Mouse (Mus musculus) thymus, postnatal 36 days (tissue): Measurements from ENCODE around the gene Inip.

Source experiments
- DNase-seq, 2 experiments: peaks; one replicate each; pipeline ENCODE4 v3.0.0; 2022; ENCODE audit warnings: mixed read lengths in 2 of 2

Inip gene

DNA sequence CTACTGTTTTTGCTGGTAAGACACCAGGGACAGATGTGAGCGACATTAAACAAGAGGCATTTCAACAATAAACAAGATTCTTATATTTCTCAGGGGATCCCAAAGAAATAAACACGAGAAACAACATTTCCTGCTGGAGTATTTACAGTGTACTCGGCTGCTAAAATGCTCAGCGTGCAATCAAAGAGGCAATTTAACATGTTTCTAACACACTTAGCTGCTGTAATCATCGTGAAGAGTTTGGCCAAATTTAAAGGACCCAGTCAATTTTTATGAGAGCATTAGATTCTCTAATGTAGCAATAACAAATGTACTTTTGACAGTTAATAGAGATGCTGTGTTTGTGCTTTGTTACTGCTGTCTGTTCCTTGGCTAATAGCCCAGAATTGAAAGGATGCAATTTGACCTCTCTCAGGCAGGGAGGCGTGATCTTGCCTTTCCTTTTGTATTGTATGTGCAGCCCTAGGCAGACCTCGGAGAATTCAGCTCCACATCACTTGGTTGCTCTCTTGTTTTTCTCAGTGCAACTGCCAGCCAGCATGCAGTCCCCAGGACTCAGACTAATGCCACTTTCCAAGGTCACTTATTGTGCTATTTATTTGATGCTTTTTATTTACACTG is 35.9 kb downstream of the Inip start:
- no peak for DNase-seq

DNA sequence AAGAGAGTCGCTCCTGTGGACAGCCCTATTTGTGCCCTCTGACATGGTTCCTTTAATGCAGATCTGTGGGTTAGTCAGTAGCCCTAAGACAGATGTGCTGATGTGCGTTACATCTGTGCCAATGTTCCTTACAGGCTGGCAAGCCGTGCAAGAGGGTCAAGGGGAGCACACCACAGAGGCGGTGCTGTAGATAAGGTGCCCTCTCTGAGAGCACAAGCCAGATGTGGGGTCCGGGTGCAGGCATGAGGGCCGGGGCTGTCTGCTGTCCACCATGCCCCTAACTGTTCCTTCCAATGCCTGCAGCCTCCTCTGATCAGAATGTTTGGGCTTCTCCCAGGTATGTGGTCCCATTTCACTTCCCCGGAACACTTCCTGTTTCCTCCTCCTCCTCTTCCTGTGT is 36.4 kb downstream of the Inip start:
- DNase-seq = no peak

DNA sequence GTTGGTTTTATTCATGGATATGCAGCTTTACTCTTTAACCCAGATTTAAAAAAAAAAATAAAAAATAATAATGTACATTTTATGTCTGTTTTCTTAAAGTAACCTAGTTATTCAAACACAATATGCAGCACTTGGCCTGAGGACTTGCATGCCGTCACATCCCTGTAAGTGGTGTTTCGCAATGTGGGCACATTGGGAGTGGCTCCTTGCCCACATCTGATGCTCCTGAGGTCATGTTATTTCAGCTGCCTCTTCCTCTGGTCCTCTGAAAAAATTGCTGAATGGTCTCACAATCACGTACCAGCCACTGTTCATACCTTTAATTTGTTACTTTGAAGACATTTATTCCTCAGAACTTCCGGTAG is 40.0 kb downstream of the Inip start:
- DNase-seq = no peak

DNA sequence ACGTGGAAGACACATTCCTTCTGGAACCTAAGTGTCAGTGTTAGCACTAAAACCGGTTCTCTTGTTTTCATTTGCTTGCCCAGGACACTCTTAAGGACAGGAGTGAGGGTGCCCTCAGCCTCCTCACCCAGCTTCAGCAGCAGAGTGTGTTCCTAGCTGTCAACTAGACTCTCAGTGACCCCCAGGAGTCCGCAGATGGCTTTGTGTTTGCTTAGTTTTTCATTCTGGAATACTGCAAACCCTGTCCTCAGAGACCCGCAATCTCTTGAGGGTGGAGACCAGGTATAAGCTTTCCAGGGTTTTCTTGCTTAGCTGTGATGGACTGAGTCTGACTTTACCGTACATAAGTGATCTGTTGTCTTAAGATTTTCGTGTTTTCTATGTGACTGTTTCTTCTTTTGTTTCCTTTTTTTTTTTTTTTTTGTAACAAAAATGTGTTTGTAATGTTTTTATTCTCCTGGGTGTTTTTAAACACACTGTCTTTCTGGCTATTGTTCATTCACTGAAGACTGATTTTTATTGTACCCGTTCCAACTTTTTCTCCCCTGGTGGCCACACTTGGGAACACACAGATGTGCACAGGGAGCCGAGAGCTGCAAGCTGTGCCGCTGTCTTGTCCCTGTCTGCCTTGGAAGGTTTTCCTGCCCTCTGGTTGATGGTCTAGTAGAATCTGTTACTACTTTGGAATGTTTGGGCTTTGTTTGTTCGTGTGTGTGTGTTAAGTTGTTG is 40.6 kb downstream of the Inip start:
- no peak for DNase-seq

DNA sequence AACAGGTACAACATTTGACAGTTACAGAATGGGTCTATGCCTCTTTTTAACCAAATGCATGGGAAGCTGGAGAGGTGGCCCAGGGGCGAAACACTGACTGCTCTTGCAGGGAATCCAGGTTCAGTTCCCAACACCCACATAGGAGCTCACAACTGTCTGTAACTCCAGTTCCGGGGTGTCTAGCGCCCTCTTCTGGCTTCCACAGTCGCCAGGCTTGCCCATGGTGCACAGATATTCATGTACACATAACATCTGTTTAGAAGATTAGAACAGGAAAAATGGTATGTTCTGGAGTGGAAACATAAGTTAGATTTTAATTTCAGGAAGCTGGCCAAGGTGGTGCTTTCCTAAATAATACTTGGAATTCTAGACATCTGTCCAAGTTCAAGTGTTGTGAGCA is 41.4 kb downstream of the Inip start:
- no peak for DNase-seq

DNA sequence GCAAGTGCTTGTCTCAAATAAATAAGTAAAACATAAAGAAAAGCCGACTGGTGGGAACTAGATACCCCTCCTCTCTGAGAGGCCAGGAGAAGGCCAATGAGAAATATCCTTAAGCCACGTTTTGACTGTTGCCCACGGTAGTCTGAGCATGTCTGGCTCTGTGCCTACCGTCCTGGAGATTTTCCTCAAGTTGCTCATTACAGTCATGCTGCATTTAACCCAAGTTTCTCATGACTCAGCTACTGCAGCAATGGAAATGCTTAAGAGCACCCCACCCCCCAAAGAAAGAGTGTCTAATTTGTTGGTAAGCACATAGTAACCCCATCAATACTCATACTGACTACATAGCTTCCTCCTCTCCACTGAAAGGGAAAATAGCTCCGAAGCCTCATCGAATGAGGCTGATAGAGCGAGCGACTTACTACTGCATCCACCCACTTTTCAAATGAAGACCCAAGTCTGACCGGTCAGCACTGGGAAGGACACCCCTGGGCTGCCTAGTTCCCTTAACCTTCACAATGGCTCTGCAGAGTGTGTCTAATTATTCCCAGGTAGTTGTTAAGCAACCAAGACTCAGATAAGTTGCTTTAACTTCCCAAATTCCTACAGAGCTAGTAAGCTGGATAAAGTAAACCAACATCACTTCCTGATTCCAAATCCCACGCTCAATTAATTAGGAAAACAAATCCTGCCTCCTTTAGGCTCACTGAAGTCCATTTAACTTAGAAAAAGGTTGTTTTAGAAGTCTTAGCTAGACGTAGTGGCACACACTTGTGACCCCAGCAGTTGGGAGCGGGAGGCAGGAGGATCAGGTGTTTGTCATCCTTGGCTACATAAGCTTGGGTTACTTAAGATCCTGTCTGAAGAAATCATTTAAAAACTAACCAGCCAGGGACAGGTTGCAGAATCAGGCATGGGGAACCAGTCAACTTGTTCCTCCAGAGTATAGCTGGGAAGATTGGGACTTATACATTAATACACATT is 43.6 kb downstream of the Inip start:
- no peak for DNase-seq

DNA sequence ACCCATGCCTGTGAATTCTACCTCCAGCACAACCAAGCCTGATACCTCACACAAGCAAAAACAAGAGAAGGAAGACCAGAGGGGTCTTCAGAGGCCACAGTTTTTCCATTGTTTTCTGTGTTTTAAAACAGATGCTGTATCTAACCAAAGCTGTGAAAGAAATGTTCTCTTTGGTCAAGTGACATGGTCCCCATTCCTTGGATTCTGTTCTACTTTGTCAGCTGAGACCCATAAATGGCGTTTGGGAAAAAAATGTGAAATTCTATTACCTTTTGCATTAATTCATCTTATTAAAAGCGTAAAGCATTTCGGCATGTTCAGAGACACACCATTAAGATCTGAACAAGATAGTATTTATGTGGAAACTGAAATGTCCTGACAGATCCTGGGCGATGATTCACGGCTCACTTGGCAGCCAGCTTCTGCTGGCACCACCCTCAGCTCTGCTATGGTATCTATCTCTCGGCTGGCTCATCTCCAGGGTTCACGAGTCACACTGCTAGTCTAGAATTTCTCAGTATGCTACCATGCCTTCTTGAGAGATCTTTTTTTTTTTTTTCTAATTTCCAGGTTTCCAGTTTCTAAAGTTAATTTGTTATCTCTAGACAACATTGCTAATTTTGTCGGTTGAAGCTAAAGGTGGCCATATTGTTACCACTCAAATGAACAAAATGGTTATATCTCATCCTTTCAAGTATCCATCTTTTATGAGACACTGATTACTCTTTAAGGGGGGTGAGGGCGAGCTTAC is 44.9 kb downstream of the Inip start:
- no peak for DNase-seq

DNA sequence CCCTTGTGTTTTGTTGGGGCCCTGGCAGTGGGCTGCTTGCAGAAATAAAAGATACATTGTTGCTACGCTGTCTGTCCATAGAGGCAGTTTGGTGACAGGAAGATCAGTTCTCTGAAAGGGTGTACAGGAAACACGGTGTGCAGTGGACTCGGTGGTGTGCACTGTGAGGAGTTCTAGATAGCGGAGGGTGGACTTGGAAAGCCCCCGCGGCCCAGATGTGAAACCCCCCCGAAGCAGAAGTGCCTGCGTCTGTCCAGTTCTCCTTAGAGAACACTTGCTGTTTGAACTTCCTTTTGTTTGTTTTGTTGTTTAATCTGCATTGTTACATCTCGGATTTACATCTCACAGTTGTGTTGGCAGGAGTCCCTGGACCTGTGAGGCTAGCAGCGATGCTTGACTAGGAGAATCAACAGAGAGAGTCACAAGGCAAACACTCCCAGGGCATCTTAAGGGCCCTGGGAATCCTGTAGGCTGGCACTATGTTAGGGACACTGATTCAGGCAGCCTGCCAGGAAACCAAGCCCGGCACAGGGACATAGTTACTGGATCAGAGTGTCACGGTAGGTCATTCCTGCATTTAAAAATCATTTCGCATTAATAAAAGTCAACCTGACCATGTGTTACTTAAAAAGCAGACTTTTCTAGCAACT is 47.8 kb downstream of the Inip start:
- DNase-seq = no peak

DNA sequence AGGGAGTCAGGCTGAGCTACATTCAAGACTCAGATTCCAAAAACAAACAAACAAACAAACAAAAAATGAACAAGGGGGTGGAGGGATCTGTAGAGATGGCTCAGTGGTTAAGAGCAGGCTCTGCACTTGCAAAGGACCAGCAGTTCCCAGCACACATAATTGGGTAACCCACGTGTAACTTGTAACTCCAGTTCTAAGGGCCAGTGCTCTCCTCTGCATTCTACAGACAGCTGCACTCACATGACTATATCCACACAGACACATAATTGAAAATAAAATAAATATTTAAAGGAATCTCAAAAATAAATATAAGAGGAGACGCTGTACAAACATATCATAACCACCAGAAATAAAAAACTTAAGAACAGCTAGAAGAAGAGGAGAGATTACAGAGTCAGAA is 61.5 kb downstream of the Inip start:
- DNase-seq = no peak

DNA sequence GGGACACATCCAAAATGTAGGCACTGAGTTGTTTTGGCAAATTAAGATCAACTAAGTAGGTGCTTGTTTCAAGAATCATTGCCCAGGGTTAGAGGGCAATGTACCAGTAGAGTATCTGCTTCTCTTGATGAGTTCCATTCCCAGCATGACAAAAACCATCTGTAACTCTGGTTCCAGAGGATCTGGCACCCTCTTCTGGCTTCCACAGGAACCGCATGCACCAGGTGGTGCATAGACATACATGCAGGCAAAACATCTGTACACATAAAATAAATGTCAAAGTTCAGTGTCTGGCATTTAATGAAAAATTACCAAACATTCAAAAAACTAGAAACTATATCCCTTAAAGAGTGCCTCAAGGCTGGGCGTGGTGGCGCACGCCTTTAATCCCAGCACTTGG is 62.1 kb downstream of the Inip start:
- DNase-seq = peak in 1 of 2 experiments; percentile 22

DNA sequence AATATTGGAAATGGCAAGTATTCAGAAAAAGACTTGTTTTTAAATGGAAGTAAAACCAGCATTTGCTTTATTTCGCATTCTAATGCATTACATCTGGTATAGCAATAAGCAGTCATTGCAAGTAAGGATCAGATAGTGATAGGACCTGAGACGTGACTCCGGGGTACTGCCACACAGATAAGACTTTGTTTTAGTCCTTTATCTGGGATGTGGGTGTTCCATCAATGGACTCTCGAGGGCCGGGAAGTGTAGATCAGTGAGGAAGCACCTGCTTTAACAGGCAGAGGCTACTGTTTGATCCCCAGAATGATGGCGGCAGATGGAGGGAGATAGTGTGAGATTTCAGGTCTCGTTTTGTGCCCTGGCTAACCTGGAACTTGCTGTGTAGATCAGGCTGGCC is 69.8 kb downstream of the Inip start:
- no peak for DNase-seq

DNA sequence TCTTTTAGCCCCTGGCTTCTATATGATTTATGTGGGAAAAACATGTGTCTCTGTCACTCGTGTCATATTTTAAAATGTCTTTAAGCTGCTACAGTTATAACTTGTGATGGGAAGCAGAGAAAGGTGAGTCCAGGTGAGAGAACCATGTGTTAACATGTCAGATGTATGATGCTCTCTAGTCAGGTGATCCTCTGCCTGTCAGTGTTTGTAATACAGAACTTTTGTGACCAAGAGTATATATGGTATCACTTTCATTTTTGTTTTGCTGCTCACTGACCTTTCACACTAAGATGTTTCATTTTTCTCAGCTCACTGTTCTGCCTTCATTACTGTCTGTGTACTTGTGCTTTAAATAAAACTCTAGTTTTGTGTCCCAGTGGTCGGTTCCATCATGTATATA is 72.5 kb downstream of the Inip start:
- no peak for DNase-seq

DNA sequence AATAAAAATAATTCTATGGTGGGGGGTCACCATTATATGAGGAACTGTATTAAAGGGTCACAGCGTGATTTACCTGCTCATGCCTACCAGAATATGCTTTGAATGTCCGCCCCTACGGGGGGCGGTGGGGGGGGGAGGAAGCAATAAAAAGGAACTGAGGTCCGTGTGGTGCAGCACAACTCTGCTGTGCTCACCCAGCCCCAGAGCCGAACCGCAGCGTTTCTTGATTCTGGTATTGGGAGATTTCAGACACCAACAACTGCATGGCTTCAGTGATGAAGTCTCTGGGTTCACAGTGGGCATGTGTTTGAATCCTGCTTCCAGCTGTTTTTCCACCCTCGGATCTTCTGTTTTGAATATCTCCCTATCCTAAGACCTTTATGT is 73.5 kb downstream of the Inip start:
- DNase-seq = no peak

DNA sequence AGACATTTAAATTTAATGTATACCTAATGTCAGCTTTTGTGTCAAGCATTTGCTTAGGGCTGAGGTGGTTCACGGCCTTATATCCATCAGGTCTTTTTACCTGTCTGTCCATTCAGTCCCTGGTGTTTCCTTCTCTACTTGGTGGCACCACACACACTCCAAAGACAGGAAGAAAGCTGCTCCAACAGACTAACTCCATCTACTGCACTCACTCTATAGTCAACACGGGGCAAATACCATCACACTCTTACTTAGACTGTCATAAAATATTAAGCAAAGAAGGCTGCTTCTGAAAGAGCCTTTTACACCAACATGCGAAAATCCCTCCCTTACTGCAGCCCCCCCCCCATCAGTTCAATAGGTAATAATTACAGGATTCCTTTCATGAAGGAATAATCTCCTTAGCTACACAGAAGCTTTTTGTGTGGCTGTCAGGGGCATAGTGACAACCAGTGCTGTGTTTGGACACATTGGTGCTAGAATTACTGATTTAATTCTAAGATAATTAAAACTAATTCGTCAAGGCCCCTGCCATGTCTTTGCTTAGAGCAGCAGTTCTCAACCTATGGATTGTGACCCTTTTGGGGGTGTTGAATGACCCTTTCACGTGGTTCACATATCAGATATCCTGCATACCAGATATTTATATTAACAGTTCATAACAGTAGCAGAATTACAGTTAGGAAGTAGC is 74.1 kb downstream of the Inip start:
- DNase-seq = no peak

DNA sequence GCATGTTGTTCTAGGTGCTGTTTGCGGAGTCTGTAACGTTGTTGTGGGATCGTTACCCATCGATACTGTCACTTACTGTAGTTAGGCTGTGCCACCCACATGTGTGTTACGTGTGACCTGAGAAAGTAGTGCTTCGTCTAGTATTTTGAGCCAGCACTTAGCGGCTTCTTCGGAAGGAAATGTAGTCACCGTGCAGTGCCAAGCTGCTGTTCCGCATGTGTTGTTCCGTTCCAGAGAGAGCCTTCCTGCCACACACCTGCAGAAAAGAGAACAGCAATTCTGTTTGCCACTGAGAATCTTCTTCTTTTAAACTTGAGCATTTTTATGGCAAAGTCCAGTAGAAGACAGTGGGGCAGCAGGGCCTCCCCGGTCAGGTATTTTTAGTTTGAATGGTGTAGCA is 74.9 kb downstream of the Inip start:
- DNase-seq = peak; percentile 30 to 40

DNA sequence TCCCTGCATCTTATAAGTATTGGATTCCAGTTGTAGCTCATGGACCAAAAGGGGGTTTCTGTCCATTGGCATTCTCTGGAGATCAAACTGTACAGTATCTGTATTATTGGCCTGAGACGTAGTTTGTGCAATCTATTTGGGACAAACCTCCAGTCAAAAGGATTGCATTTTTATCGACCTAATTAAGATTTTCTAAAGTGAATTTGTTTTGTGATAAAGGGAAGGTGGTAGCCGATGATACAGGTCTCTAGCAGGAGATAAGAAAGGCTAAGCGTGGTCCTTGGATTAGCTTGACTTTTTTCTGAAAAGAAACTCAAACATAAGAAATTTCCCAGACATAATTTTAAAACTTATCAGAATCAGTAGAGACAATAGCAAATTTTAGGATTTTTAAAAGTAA is 75.8 kb downstream of the Inip start:
- no peak for DNase-seq

DNA sequence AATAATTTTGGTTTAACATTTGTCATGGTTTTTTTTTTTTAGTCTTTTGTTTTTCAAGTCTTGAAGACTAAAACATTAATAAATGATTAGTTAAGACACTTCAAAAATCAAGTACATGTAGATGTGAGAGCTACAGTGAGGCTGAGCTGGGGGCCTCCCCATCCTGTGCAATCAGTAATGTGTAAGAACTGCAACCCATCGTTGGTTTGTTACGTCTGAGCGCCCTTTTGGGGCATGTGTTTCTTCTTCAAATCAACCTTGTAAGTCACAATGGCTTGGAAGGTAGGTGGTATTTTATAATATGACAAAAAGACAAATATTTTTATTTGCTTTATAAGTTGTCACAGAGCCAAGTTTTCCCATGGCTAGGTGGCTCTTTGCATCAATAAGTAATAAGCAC is 79.6 kb downstream of the Inip start:
- no peak for DNase-seq
